Mouse (Mus musculus): ENCODE data around the gene Sval3. TPM values are rescaled to one million over a fixed set of nuclear protein-coding genes. Genes with fewer than 3 reads are reported as not detected.

Gene Sval3
- polyA plus RNA-seq (2012; rRNA removed), result not detected in 2 replicates

DNA sequence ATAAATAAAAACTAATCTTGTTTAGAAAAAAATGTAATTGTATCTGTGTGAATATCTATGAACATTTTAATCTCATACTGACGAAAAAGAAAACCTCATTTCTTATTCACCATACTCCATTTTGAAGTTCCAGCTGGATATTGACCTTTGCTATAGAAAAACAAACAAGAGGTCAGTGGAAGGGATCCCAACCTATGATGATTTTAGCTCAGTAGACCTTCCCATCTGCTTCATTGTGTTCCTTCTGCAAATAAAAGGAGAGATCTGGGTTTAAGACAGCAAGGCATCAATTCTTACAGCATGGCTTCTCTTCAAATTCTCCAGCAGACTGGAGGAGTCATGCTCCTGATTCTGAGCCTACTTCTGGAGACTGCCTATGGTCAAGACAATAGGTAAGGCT is at the start of gene Sval3:
Gene Sval3, plus strand, starts transcription at position 301 of the 400 bp plus-strand sequence.
- no peak for DNase-seq (ENCODE audit: low read depth, low spot score)
- 56% methylated on average over 1 of the region's 1 CpGs for WGBS

DNA sequence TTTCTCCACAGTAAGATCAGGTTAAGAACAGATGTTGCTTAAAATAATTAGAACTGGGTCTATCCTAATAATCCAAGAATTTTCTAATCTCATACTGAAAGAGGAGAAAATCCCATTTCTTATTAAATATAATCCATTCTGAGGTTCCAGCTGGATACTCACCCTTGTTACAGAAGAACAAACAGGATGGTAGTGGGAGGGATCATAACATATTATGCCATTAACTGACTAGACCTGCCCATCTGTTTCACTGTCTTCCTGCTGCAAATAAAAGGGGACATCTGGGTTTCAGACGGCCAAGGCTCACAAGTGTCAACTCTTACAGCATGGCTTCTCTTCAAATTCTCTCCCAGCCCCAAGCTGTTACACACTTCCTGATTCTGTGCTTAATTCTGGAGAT is 16.6 kb upstream of the Sval3 start, which contains the start of gene Sval1:
Gene Sval1, plus strand, starts transcription at position 301 of the 400 bp plus-strand sequence.
- DNase-seq (ENCODE audit: low read depth, low spot score), result no peak
- WGBS, result 55% methylated on average over 1 of the region's 1 CpGs

Other genes starting within 250 kb of the Sval3 start
- gene Olfr459, start 193.0 kb upstream of the Sval3 start, polyA plus RNA-seq (2012; rRNA removed), result not detected in 2 replicates
- gene Pip, start 120.6 kb upstream of the Sval3 start, polyA plus RNA-seq (2012; rRNA removed), result not detected in 2 replicates
- not detected in 2 replicates for gene Sval2, start 115.2 kb upstream of the Sval3 start, polyA plus RNA-seq (2012; rRNA removed)
- gene Sval1, start 16.5 kb upstream of the Sval3 start, polyA plus RNA-seq (2012; rRNA removed), result 1.6 and 4.9 TPM in 2 replicates
- not detected in 2 replicates for gene Sva, start 70.3 kb downstream of the Sval3 start, polyA plus RNA-seq (2012; rRNA removed)
- gene Tas2r139, start 172.8 kb downstream of the Sval3 start, polyA plus RNA-seq (2012; rRNA removed), result not detected in 2 replicates
- not detected in 2 replicates for gene Tas2r144, start 247.2 kb downstream of the Sval3 start, polyA plus RNA-seq (2012; rRNA removed)